Mouse (Mus musculus) forebrain, embryonic 15.5 days (tissue): ENCODE results near the gene AC134908.4. TPM values are rescaled to one million over a fixed set of nuclear protein-coding genes. Genes with fewer than 3 reads are reported as not detected.

Experiments used
- ATAC-seq: fragments of 200-750 bp; cut with Nextera tagmentation; replicated peaks from 2 replicates; pipeline ENCODE4 v1.8.0; 2017; ENCODE audit warnings: mild to moderate bottlenecking, moderate TSS enrichment, moderate library complexity
- H3K27ac ChIP-seq: fragments of 300-500 bp; sonication (generic); replicated peaks from 2 replicates; pipeline ENCODE4 v1.5.1; 2015; ENCODE audit warnings: mild to moderate bottlenecking, inconsistent platforms
- H3K27me3 ChIP-seq: fragments of 300-500 bp; sonication (generic); 2 replicates; pipeline ENCODE4 v1.6.1; 2015; ENCODE audit warnings: inconsistent platforms
- H3K36me3 ChIP-seq: fragments of 300-500 bp; sonication (generic); 2 replicates; pipeline ENCODE4 v1.6.1; 2015; ENCODE audit warnings: mild to moderate bottlenecking, inconsistent platforms
- H3K4me1 ChIP-seq: fragments of 300-500 bp; sonication (generic); 2 replicates; pipeline ENCODE4 v1.6.1; 2015; ENCODE audit warnings: inconsistent platforms
- H3K4me2 ChIP-seq: fragments of 300-500 bp; sonication (generic); replicated peaks from 2 replicates; pipeline ENCODE4 v1.6.1; 2015; ENCODE audit warnings: mild to moderate bottlenecking, inconsistent platforms
- H3K4me3 ChIP-seq: fragments of 300-500 bp; sonication (generic); 2 replicates; pipeline ENCODE4 v1.5.1; 2015; ENCODE audit warnings: mild to moderate bottlenecking, inconsistent platforms
- H3K9ac ChIP-seq: fragments of 300-500 bp; sonication (generic); replicated peaks from 2 replicates; pipeline ENCODE4 v1.6.1; 2015; ENCODE audit warnings: mild to moderate bottlenecking, inconsistent platforms
- H3K9me3 ChIP-seq: fragments of 300-500 bp; sonication (generic); 2 replicates; pipeline ENCODE4 v1.6.1; 2016; ENCODE audit warnings: inconsistent platforms
- WGBS: fragments of 180-500 bp; shearing (Covaris S2); methylation state at CpG from one replicate; pipeline ENCODE4 v1.1.7; 2015; ENCODE audit warnings: mixed read lengths; 5-methylcytosine and 5-hydroxymethylcytosine counted together
- polyA plus RNA-seq: library from polyadenylated mRNA; unstranded; fragments of >200 nt; fragmentation: Nextera tagmentation; extraction: Ambion mirVana; gene quantifications from 2 replicates; pipeline ENCODE4 v1.2.1, GENCODE M21; 2015

AC134908.4 gene
- polyA plus RNA-seq, 1 experiment from 2014 or later: not detected

GRCm38 (mm10) chr17:25836397-25837075, 41.1 kb upstream of the AC134908.4 start:
- H3K4me2 ChIP-seq: peak overlapping the region; percentile 81
- 21% methylated on average over 23 of the region's 23 CpGs for WGBS
- ATAC-seq: no peak
- no peaks in the 10 kb centered on the region for H3K27me3 ChIP-seq
- peaks cover 59% of the 10 kb centered on the region for H3K4me1 ChIP-seq
- H3K9ac ChIP-seq: peak overlapping the region; percentile 75
- peak overlapping the region; percentile 80 for H3K27ac ChIP-seq
- peaks cover 30% of the 10 kb centered on the region for H3K36me3 ChIP-seq
- H3K9me3 ChIP-seq: no peaks in the 10 kb centered on the region
- H3K4me3 ChIP-seq: peak overlapping the region; percentile 51

GRCm38 (mm10) chr17:25835816-25836215, 40.4 kb upstream of the AC134908.4 start:
- no peak for ATAC-seq
- H3K36me3 ChIP-seq: peaks cover 30% of the 10 kb centered on the region
- H3K27ac ChIP-seq: peak overlapping the region; percentile 80; the same call in 1 of the 2 replicates
- H3K9me3 ChIP-seq: no peaks in the 10 kb centered on the region
- peaks cover 67% of the 10 kb centered on the region for H3K4me1 ChIP-seq
- 94% methylated on average over 16 of the region's 16 CpGs for WGBS
- peak overlapping the region; percentile 51; the same call in 1 of the 2 replicates for H3K4me3 ChIP-seq
- peak overlapping the region; percentile 81 for H3K4me2 ChIP-seq
- H3K9ac ChIP-seq: no peak overlapping the region
- H3K27me3 ChIP-seq: no peaks in the 10 kb centered on the region

- Histone ChIP-seq H3K4me1 (peaks cover 72% of the 10 kb centered on the region), H3K9ac (no peak overlapping the region), H3K27me3 (no peaks in the 10 kb centered on the region), H3K4me3 (peak overlapping the region; percentile 55; the same call in 1 of the 2 replicates), H3K27ac (no peak overlapping the region), H3K36me3 (peaks cover 30% of the 10 kb centered on the region), H3K9me3 (no peaks in the 10 kb centered on the region), H3K4me2 (no peak overlapping the region)
- WGBS: 95% methylated on average over 7 of the region's 7 CpGs
- no peak for ATAC-seq
These were observed 39.8 kb upstream of the AC134908.4 start for GRCm38 (mm10) chr17:25835301-25835700.

- no peak overlapping the region for H3K27ac ChIP-seq
- ATAC-seq: no peak
- H3K36me3 ChIP-seq: peaks cover 31% of the 10 kb centered on the region
- H3K9me3 ChIP-seq: no peaks in the 10 kb centered on the region
- 88% methylated on average over 12 of the region's 12 CpGs for WGBS
- peaks cover 78% of the 10 kb centered on the region for H3K4me1 ChIP-seq
- H3K27me3 ChIP-seq: no peaks in the 10 kb centered on the region
- H3K4me2 ChIP-seq: peak overlapping the region; percentile 87
- peak overlapping the region; percentile 55 for H3K4me3 ChIP-seq
- H3K9ac ChIP-seq: peak overlapping the region; percentile 68; the same call in 1 of the 2 replicates
These were observed 39.2 kb upstream of the AC134908.4 start for GRCm38 (mm10) chr17:25834595-25835222.

GRCm38 (mm10) chr17:25833961-25834594, 38.6 kb upstream of the AC134908.4 start:
- Histone ChIP-seq H3K27me3 (no peaks in the 10 kb centered on the region), H3K4me1 (peaks cover 81% of the 10 kb centered on the region), H3K36me3 (peaks cover 25% of the 10 kb centered on the region), H3K4me3 (peak overlapping the region; percentile 55), H3K4me2 (peak overlapping the region; percentile 87), H3K9me3 (no peaks in the 10 kb centered on the region), H3K27ac (peak overlapping the region; percentile 93), H3K9ac (peak overlapping the region; percentile 68)
- ATAC-seq: no peak
- WGBS: 53% methylated on average over 6 of the region's 6 CpGs

GRCm38 (mm10) chr17:25833291-25833663, 37.8 kb upstream of the AC134908.4 start, which contains the start of gene Stub1:
Stub1 (minus strand) TSS chr17:25833404.
- Histone ChIP-seq H3K27ac (peak within 1 kb of the TSS; percentile 93), H3K9ac (peak within 1 kb of the TSS; percentile 68), H3K4me3 (peak within 1 kb of the TSS; percentile 55), H3K9me3 (no peaks in the 10 kb centered on the region), H3K4me1 (peaks cover 84% of the 10 kb centered on the region), H3K4me2 (peak within 1 kb of the TSS; percentile 87), H3K27me3 (no peaks in the 10 kb centered on the region), H3K36me3 (peaks cover 20% of the 10 kb centered on the region)
- under 1% methylated on average over 24 of the region's 24 CpGs for WGBS
- no peak; the same call in 1 of the 2 replicates for ATAC-seq

GRCm38 (mm10) chr17:25832436-25833290, 37.2 kb upstream of the AC134908.4 start:
- peaks cover 22% of the 10 kb centered on the region for H3K36me3 ChIP-seq
- peak overlapping the region; percentile 93 for H3K27ac ChIP-seq
- peak overlapping the region; percentile 68 for H3K9ac ChIP-seq
- H3K4me2 ChIP-seq: peak overlapping the region; percentile 87
- peak overlapping the region; percentile 55 for H3K4me3 ChIP-seq
- peaks cover 84% of the 10 kb centered on the region for H3K4me1 ChIP-seq
- no peaks in the 10 kb centered on the region for H3K27me3 ChIP-seq
- peak; percentile 90 for ATAC-seq
- H3K9me3 ChIP-seq: no peaks in the 10 kb centered on the region
- WGBS: 0% methylated on average over 75 of the region's 77 CpGs

GRCm38 (mm10) chr17:25831451-25832281, 36.2 kb upstream of the AC134908.4 start:
- Histone ChIP-seq H3K27ac (peak overlapping the region; percentile 93), H3K9ac (peak overlapping the region; percentile 68), H3K36me3 (peaks cover 27% of the 10 kb centered on the region), H3K4me1 (peaks cover 83% of the 10 kb centered on the region), H3K9me3 (no peaks in the 10 kb centered on the region), H3K4me3 (peak overlapping the region; percentile 55), H3K4me2 (peak overlapping the region; percentile 87), H3K27me3 (no peaks in the 10 kb centered on the region)
- ATAC-seq: no peak
- 59% methylated on average over 21 of the region's 21 CpGs for WGBS

GRCm38 (mm10) chr17:25830806-25831431, 35.5 kb upstream of the AC134908.4 start:
- H3K36me3 ChIP-seq: peaks cover 32% of the 10 kb centered on the region
- no peaks in the 10 kb centered on the region for H3K27me3 ChIP-seq
- no peak overlapping the region for H3K27ac ChIP-seq
- WGBS: 85% methylated on average over 14 of the region's 14 CpGs
- H3K4me3 ChIP-seq: peak overlapping the region; percentile 55
- no peaks in the 10 kb centered on the region for H3K9me3 ChIP-seq
- no peak for ATAC-seq
- peak overlapping the region; percentile 87 for H3K4me2 ChIP-seq
- peaks cover 81% of the 10 kb centered on the region for H3K4me1 ChIP-seq
- 0 out of 2 replicates have a peak overlapping the region, but pooled peaks have one; percentile 68 for H3K9ac ChIP-seq

- peak overlapping the region; percentile 60 for H3K4me3 ChIP-seq
- H3K36me3 ChIP-seq: peaks cover 32% of the 10 kb centered on the region
- no peak for ATAC-seq
- H3K9me3 ChIP-seq: no peaks in the 10 kb centered on the region
- peak overlapping the region; percentile 79 for H3K4me2 ChIP-seq
- no peak overlapping the region for H3K9ac ChIP-seq
- H3K4me1 ChIP-seq: peaks cover 79% of the 10 kb centered on the region
- H3K27ac ChIP-seq: no peak overlapping the region
- no peaks in the 10 kb centered on the region for H3K27me3 ChIP-seq
- whole genome bisulfite sequencing: 83% methylated on average over 4 of the region's 4 CpGs
These were observed 34.8 kb upstream of the AC134908.4 start for GRCm38 (mm10) chr17:25830200-25830753.
